Mouse (Mus musculus) MEL (cell line): ENCODE measurements around the gene Morc2a.
A peak's percentile ranks its signal among the peaks of the same experiment; 100 is the strongest.

Experiments used
- CTCF ChIP-seq, 3 experiments: IDR thresholded peaks in 2 of 3; conservative IDR thresholded peaks in 1 of 3; 2 replicates each; pipeline ENCODE4 v1.5.1; 2011 to 2012; ENCODE audit warnings: low read length in 3 of 3, low read depth in 2 of 3, mild to moderate bottlenecking in 2 of 3, improper control_type of control experiment in 1 of 3, inconsistent platforms in 1 of 3, mixed read lengths in 1 of 3, moderate library complexity in 1 of 3; ENCODE audit not compliant: control insufficient read depth in 1 of 3, insufficient read depth in 1 of 3, poor library complexity in 1 of 3, severe bottlenecking in 1 of 3
- EP300 ChIP-seq, 2 experiments: IDR thresholded peaks; 2 replicates each; pipeline ENCODE4 v1.6.1; 2011; ENCODE audit warnings: improper control_type of control experiment in 2 of 2, low read length in 2 of 2, low read depth in 1 of 2, mild to moderate bottlenecking in 1 of 2
- MAZ ChIP-seq: IDR thresholded peaks from 2 replicates; pipeline ENCODE4 v1.6.1; 2012; ENCODE audit warnings: low read depth, mild to moderate bottlenecking, inconsistent platforms, low read length, improper control_type of control experiment
- MXI1 ChIP-seq: IDR thresholded peaks from 2 replicates; pipeline ENCODE4 v1.6.1; 2011; ENCODE audit warnings: mild to moderate bottlenecking, low read depth, low read length, improper control_type of control experiment
- POLR2A ChIP-seq, 2 experiments: IDR thresholded peaks; 2 replicates each; pipeline ENCODE4 v1.6.1; 2011 to 2012; ENCODE audit warnings: low read length in 2 of 2, mild to moderate bottlenecking in 2 of 2, control low read depth in 1 of 2, improper control_type of control experiment in 1 of 2, low read depth in 1 of 2, moderate library complexity in 1 of 2; ENCODE audit not compliant: control insufficient read depth in 1 of 2, insufficient read depth in 1 of 2, poor library complexity in 1 of 2

GRCm38 (mm10) chr11:3714486-3714885 is 65.5 kb downstream of the Morc2a start:
- TF ChIP-seq POLR2A (IDR thresholded peaks at IDR 0.05; ENCODE audit: control insufficient read depth in 1 of 2, insufficient read depth in 1 of 2, low read depth in 1 of 2, low read length in 2 of 2, poor library complexity in 1 of 2) (no peak), EP300 (IDR thresholded peaks at IDR 0.05; ENCODE audit: low read depth in 1 of 2, low read length in 2 of 2) (no peak), MXI1 (no peak), MAZ (no peak), CTCF (IDR thresholded peaks at IDR 0.05 in 2 of 3, conservative IDR thresholded peaks at IDR 0.05 in 1 of 3; ENCODE audit: control insufficient read depth in 1 of 3, insufficient read depth in 1 of 3, low read depth in 2 of 3, low read length in 3 of 3, poor library complexity in 1 of 3, severe bottlenecking in 1 of 3) (peak; percentile 79 to 94 (median 91))
